Mouse (Mus musculus): ENCODE data around the gene Dclk2. TPM values are rescaled to one million over a fixed set of nuclear protein-coding genes. Genes with fewer than 3 reads are reported as not detected.
A peak's percentile ranks its signal among the peaks of the same experiment; 100 is the strongest.

Gene Dclk2
- polyA plus RNA-seq, 1 experiment from 2014 or later = 3.4 TPM

- H3K9ac ChIP-seq = no peak overlapping the region
- H3K9me3 ChIP-seq (replicated peaks) = no peaks in the 10 kb centered on the region
- H3K36me3 ChIP-seq = no peaks in the 10 kb centered on the region
- ATAC-seq (replicated peaks; ENCODE audit: low FRiP score) = no peak
- no peak overlapping the region for H3K4me3 ChIP-seq (replicated peaks)
- no peak overlapping the region for H3K27ac ChIP-seq
- H3K27me3 ChIP-seq = peaks cover 16% of the 10 kb centered on the region
- peaks cover 12% of the 10 kb centered on the region for H3K4me1 ChIP-seq
- WGBS = 94% methylated on average over 10 of the region's 10 CpGs
- no peak overlapping the region for H3K4me2 ChIP-seq
These were observed 3.0 kb upstream of the Dclk2 start for GRCm38 (mm10) chr3:86923686-86924085.

DNA sequence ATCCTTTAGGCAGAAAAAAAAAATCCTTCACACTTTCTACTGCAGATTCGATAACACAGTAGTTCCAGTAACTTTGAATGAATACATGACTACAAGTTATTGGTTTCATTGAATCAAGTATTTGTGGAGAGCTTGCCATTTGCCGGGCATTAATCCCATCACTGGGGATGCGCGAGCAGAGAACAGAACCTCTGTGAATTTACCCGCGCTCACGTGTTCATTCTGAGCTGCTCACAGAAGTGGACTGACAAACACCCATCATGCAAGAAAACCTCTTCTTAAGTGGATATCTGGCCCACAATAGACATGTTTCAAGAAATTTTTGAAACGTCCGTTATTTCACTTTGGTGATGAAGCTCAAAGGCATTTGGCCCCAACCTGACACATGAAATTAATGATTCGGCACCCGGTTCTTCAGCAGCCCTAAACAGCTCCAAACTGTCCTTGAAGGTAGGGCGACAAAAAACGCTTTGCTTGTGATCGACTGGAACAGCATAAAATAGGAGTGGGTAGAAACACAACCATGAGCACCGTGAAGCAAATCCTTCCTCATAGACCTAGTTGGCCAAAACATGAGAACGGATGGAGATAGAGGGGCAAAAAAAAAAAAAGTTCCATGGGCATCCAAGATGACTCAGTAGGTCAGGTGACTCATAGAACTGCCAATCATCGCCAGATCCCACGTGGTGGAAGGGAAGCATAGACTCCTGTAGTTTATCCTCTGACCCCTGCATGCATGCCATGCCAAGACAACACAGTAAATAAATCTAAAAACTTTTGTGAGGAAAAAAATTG, 726 bp upstream of the Dclk2 start:
- WGBS = 63% methylated on average over 18 of the region's 18 CpGs
- H3K4me3 ChIP-seq (replicated peaks) = peak overlapping the region; percentile 82
- H3K27ac ChIP-seq = no peak overlapping the region
- no peaks in the 10 kb centered on the region for H3K36me3 ChIP-seq
- H3K9me3 ChIP-seq (replicated peaks) = no peaks in the 10 kb centered on the region
- no peak for ATAC-seq (replicated peaks; ENCODE audit: low FRiP score)
- peaks cover 20% of the 10 kb centered on the region for H3K27me3 ChIP-seq
- H3K9ac ChIP-seq = no peak overlapping the region
- H3K4me1 ChIP-seq = peaks cover 12% of the 10 kb centered on the region
- peak overlapping the region; percentile 87 for H3K4me2 ChIP-seq

GRCm38 (mm10) chr3:86919641-86920342, 860 bp downstream of the Dclk2 start:
- H3K9me3 ChIP-seq (replicated peaks) = no peaks in the 10 kb centered on the region
- H3K27ac ChIP-seq = no peak overlapping the region
- peak; percentile 41 for ATAC-seq (replicated peaks; ENCODE audit: low FRiP score)
- H3K4me3 ChIP-seq (replicated peaks) = peak overlapping the region; percentile 82
- no peaks in the 10 kb centered on the region for H3K36me3 ChIP-seq
- H3K27me3 ChIP-seq = peaks cover 20% of the 10 kb centered on the region
- H3K4me2 ChIP-seq = peak overlapping the region; percentile 87
- H3K4me1 ChIP-seq = peaks cover 12% of the 10 kb centered on the region
- under 1% methylated on average over 61 of the region's 61 CpGs for WGBS
- H3K9ac ChIP-seq = peak overlapping the region; percentile 71

GRCm38 (mm10) chr3:86917048-86917447, 3.6 kb downstream of the Dclk2 start:
- Histone ChIP-seq H3K4me1 (peaks cover 12% of the 10 kb centered on the region), H3K27ac (no peak overlapping the region), H3K9me3 (replicated peaks) (no peaks in the 10 kb centered on the region), H3K27me3 (peaks cover 20% of the 10 kb centered on the region), H3K9ac (no peak overlapping the region), H3K4me3 (replicated peaks) (no peak overlapping the region), H3K36me3 (no peaks in the 10 kb centered on the region), H3K4me2 (no peak overlapping the region)
- WGBS = 97% methylated on average over 5 of the region's 5 CpGs
- no peak for ATAC-seq (replicated peaks; ENCODE audit: low FRiP score)

- Histone ChIP-seq H3K9me3 (replicated peaks) (no peaks in the 10 kb centered on the region), H3K4me2 (no peak overlapping the region), H3K27me3 (peaks cover 20% of the 10 kb centered on the region), H3K36me3 (no peaks in the 10 kb centered on the region), H3K4me1 (peaks cover 12% of the 10 kb centered on the region), H3K4me3 (replicated peaks) (no peak overlapping the region), H3K9ac (no peak overlapping the region), H3K27ac (no peak overlapping the region)
- 93% methylated on average over 4 of the region's 4 CpGs for WGBS
- no peak for ATAC-seq (replicated peaks; ENCODE audit: low FRiP score)
These were observed 4.0 kb downstream of the Dclk2 start for GRCm38 (mm10) chr3:86916626-86917025.

GRCm38 (mm10) chr3:86915291-86915690, 5.4 kb downstream of the Dclk2 start:
- no peaks in the 10 kb centered on the region for H3K9me3 ChIP-seq (replicated peaks)
- H3K27me3 ChIP-seq = peaks cover 19% of the 10 kb centered on the region
- no peak for ATAC-seq (replicated peaks; ENCODE audit: low FRiP score)
- H3K4me1 ChIP-seq = peaks cover 12% of the 10 kb centered on the region
- H3K4me3 ChIP-seq (replicated peaks) = no peak overlapping the region
- H3K36me3 ChIP-seq = no peaks in the 10 kb centered on the region
- H3K4me2 ChIP-seq = no peak overlapping the region
- no peak overlapping the region for H3K27ac ChIP-seq
- H3K9ac ChIP-seq = no peak overlapping the region
- WGBS = 59% methylated on average over 13 of the region's 13 CpGs

DNA sequence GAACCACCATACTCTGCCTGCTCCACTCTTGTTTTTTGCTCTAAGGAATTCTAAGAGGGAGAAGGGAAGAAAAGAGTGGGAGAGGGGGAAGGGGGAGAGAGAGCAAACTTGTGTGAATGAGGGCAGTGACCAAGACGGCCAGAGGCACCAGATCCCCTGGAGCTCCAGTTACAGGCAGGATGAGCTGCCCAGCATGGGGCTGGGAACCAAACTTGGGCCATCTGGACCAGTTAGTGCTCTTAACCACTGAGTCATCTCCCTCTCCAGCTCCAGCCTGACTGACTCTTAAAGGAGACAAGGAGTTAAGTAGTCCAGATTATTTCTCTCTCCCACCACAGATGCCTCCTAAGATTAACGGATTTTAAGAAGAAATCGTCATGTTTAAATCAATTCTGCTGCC, 6.3 kb downstream of the Dclk2 start:
- H3K27ac ChIP-seq = no peak overlapping the region
- no peak overlapping the region for H3K4me3 ChIP-seq (replicated peaks)
- peaks cover 9% of the 10 kb centered on the region for H3K27me3 ChIP-seq
- H3K9ac ChIP-seq = no peak overlapping the region
- H3K4me2 ChIP-seq = no peak overlapping the region
- ATAC-seq (replicated peaks; ENCODE audit: low FRiP score) = no peak
- no peaks in the 10 kb centered on the region for H3K36me3 ChIP-seq
- H3K4me1 ChIP-seq = peaks cover 3% of the 10 kb centered on the region; the same call in 1 of the 2 replicates
- H3K9me3 ChIP-seq (replicated peaks) = no peaks in the 10 kb centered on the region
- WGBS = 68% methylated on average over 3 of the region's 3 CpGs

DNA sequence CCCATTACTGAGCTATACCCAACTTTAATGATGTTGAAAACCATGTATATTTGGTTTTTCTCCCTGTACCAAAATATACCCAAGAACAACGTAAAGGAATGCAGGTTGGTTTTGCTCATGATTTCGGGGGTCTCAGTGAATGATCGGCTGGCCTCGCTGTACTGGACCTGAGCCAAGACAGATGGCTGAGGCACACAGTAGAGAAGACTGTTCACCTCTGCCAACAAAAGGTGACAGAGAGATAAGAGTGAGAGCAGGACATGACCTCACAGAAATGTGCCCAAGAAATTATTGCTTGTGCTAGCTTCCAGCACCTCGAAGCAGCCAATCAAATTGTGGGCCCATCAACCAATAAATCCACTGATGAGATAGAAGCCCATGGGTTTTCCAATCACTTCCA, 22.3 kb downstream of the Dclk2 start:
- WGBS = 88% methylated on average over 5 of the region's 5 CpGs
- ATAC-seq (replicated peaks; ENCODE audit: low FRiP score) = no peak

DNA sequence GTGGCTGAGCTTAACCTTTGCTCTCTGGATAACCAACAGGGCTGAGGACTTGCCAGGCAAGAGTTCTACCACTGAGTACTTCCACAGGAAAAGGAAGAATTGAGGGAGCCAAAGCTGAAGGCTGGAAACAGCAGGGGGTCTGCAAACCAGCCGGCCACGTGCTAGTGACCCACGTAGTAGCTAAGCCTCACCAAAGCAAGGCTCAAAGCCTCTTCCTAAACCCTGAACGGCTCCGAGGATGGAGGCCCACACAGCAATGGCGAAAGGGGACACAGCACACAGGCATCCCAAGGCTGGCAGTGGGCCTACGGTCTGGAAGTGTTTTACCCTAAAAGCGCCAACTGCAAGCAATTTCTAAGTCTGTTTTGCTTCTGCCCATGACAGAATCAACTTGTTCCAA, 23.1 kb downstream of the Dclk2 start:
- Histone ChIP-seq H3K27ac (no peak overlapping the region), H3K9ac (no peak overlapping the region), H3K4me1 (no peaks in the 10 kb centered on the region), H3K27me3 (no peaks in the 10 kb centered on the region), H3K36me3 (no peaks in the 10 kb centered on the region), H3K4me3 (replicated peaks) (no peak overlapping the region), H3K4me2 (no peak overlapping the region), H3K9me3 (replicated peaks) (no peaks in the 10 kb centered on the region)
- ATAC-seq (replicated peaks; ENCODE audit: low FRiP score) = no peak
- whole genome bisulfite sequencing = 73% methylated on average over 8 of the region's 8 CpGs

More for the DNA sequence above, 22.3 kb downstream of the Dclk2 start:
- H3K9me3 ChIP-seq (replicated peaks) = no peaks in the 10 kb centered on the region
- no peaks in the 10 kb centered on the region for H3K4me1 ChIP-seq
- no peak overlapping the region for H3K4me3 ChIP-seq (replicated peaks)
- H3K27me3 ChIP-seq = no peaks in the 10 kb centered on the region
- no peak overlapping the region for H3K27ac ChIP-seq
- H3K9ac ChIP-seq = no peak overlapping the region
- no peak overlapping the region for H3K4me2 ChIP-seq
- no peaks in the 10 kb centered on the region for H3K36me3 ChIP-seq

- H3K4me3 ChIP-seq (replicated peaks) = no peak overlapping the region
- 89% methylated on average over 9 of the region's 9 CpGs for WGBS
- ATAC-seq (replicated peaks; ENCODE audit: low FRiP score) = no peak
- no peak overlapping the region for H3K4me2 ChIP-seq
- no peaks in the 10 kb centered on the region for H3K4me1 ChIP-seq
- no peak overlapping the region for H3K9ac ChIP-seq
- no peak overlapping the region for H3K27ac ChIP-seq
- no peaks in the 10 kb centered on the region for H3K36me3 ChIP-seq
- H3K9me3 ChIP-seq (replicated peaks) = no peaks in the 10 kb centered on the region
- H3K27me3 ChIP-seq = no peaks in the 10 kb centered on the region
These were observed 23.6 kb downstream of the Dclk2 start for GRCm38 (mm10) chr3:86897066-86897465.

- ATAC-seq (replicated peaks; ENCODE audit: low FRiP score) = no peak
- WGBS = 79% methylated on average over 2 of the region's 2 CpGs
- H3K36me3 ChIP-seq = no peaks in the 10 kb centered on the region
- H3K9ac ChIP-seq = no peak overlapping the region
- no peak overlapping the region for H3K27ac ChIP-seq
- H3K27me3 ChIP-seq = no peaks in the 10 kb centered on the region
- no peaks in the 10 kb centered on the region for H3K4me1 ChIP-seq
- no peaks in the 10 kb centered on the region for H3K9me3 ChIP-seq (replicated peaks)
- H3K4me3 ChIP-seq (replicated peaks) = no peak overlapping the region
- H3K4me2 ChIP-seq = no peak overlapping the region
These were observed 26.2 kb downstream of the Dclk2 start for GRCm38 (mm10) chr3:86894491-86894890.

DNA sequence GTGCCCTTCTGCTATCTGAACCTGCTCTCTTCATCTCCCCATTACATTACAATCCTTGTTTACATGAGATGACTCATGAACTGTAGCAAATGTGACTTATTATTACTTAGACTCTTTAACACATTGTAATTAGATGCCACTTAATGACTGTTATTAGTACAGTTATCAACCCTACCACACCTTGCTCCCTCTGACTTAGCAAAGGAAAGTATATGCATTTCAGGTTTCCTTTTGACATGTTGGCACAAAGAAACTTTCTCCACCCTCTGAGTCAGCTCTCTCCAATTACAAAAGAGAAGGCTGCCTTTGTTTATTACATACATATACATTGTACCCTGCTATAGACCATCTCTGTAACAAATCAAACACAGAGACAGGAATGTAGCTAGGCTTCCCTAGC, 33.1 kb downstream of the Dclk2 start:
- ATAC-seq (replicated peaks; ENCODE audit: low FRiP score) = no peak
- Histone ChIP-seq H3K4me2 (no peak overlapping the region), H3K36me3 (no peaks in the 10 kb centered on the region)

More for the DNA sequence above, 33.1 kb downstream of the Dclk2 start:
- no peak overlapping the region for H3K9ac ChIP-seq
- H3K27ac ChIP-seq = no peak overlapping the region
- no peaks in the 10 kb centered on the region for H3K9me3 ChIP-seq (replicated peaks)
- H3K4me1 ChIP-seq = no peaks in the 10 kb centered on the region
- no peak overlapping the region for H3K4me3 ChIP-seq (replicated peaks)
- H3K27me3 ChIP-seq = no peaks in the 10 kb centered on the region
